8 mouse cellular contexts compared by ENCODE assay signal in genomic region chr5:110107581-110108304, GRCm38 (mm10). TPM values are rescaled to one million over a fixed set of nuclear protein-coding genes. Genes with fewer than 3 reads are reported as not detected.
DNase-seq lines count a peak whose midpoint lies in the region; ATAC-seq lines count a peak whose summit lies in the region.

Gtpbp6 (minus strand) TSS chr5:110108197.

- H3K9ac ChIP-seq in hindbrain, embryonic 11.5 days (ENCODE audit: low read depth, low read length) = peak within 1 kb of the TSS; percentile 71

- 0 out of 2 replicates have a peak, but pooled peaks cover 2% of the 10 kb centered on the region for H3K4me1 ChIP-seq in hindbrain, embryonic 11.5 days (replicated peaks; ENCODE audit: control insufficient read depth, insufficient read depth, low read length)

- peaks cover 29% of the 10 kb centered on the region for H3K36me3 ChIP-seq in hindbrain, embryonic 11.5 days (ENCODE audit: control insufficient read depth, insufficient read depth, low read length)

- peak within 1 kb of the TSS; percentile 93 for H3K27ac ChIP-seq in hindbrain, embryonic 11.5 days (ENCODE audit: low read depth, low read length)

- under 1% methylated on average over 66 of the region's 71 CpGs for WGBS in hindbrain, embryonic 11.5 days

- H3K9me3 ChIP-seq in hindbrain, embryonic 11.5 days (ENCODE audit: control insufficient read depth, low read length) = no peaks in the 10 kb centered on the region

- DNase-seq in Muller cell, postnatal 12 days (ENCODE audit: inconsistent ontology term) = peak; percentile 98
- peak; percentile 97 for DNase-seq in cerebellum, adult 9-11 months
- DNase-seq in frontal cortex, adult 2 months (ENCODE audit: extremely low spot score in 1 of 2, low spot score in 1 of 2) = peak; percentile 91 to 96
- DNase-seq in hindbrain, embryonic 11.5 days (ENCODE audit: low spot score) = peak; percentile 96
- peak; percentile 92 to 94 for DNase-seq in layer of hippocampus, postnatal 10 days (ENCODE audit: low spot score in 2 of 2)
- peak; percentile 96 for DNase-seq in lung, postnatal 10 days
- DNase-seq in ovary, postnatal 36 days (ENCODE audit: low spot score) = peak; percentile 94
- DNase-seq in thymus, postnatal 25 days = peak; percentile 94

- peak within 1 kb of the TSS; percentile 82 for H3K4me3 ChIP-seq in hindbrain, embryonic 11.5 days (ENCODE audit: low read depth, low read length)

- ATAC-seq in hindbrain, embryonic 11.5 days (ENCODE audit: low FRiP score) = peak; percentile 86

- peak within 1 kb of the TSS; percentile 84 for H3K4me2 ChIP-seq in hindbrain, embryonic 11.5 days (replicated peaks; ENCODE audit: low read depth, low read length)

- H3K27me3 ChIP-seq in hindbrain, embryonic 11.5 days (ENCODE audit: control insufficient read depth, insufficient read depth, low read length) = no peaks in the 10 kb centered on the region

RNA-seq across cellular contexts. Expression of gene Gtpbp6, which starts in this region (rescaled TPM):
- 151 and 156 TPM in 2 replicates for polyA plus RNA-seq in frontal cortex, adult 2 months (2012; rRNA removed)
- polyA plus RNA-seq in hindbrain, embryonic 11.5 days (2014; fragmentation: Nextera tagmentation; extraction: Ambion mirVana) = 26.6 and 29.5 TPM in 2 replicates
- 10 to 100 TPM; 83.7 to 98.9 TPM for total RNA-seq in layer of hippocampus, postnatal 10 days (2021)

Comparison
In these comparisons a context has a peak if more than half of its experiments do, and no peak if none do; other contexts are left out.
1. Peak in every context shown above with its lines: DNase-seq, ATAC-seq, H3K4me3 ChIP-seq and H3K27ac ChIP-seq.